Comparison of ENCODE assay signal across 11 mouse cellular contexts in the genomic region with DNA sequence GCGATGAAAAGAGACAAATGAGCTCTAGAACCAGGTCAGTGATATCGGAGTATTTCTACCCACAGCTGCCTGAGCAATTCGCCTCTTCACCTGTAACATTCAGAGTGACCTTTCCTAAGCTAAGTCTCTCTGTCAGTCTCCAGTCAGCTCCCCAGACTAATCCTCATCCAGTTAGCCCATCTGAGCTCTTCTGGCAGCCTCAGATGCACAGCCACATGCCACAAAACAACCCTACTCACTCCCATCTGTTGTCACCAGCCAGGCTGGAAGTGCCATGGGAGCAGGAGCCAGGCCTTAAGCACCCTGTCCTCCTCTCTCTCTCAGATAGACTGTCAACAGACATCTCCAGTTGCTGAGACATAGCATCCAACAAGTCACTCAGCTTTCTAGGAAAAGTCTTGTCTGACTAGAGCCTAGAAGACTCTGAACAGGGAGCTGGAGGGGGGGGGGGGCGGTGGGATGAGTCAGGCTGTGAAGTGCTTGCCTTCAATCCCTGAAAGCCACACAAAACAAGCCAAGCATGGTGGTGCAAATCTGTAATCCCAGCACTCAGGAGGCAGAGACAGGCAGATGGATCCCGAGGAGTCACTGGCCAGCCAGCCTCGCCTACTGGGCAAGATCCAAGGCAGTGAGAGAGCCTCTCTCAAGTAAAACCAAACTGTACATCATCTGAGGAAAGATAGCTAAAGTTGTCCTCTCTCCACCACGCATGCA.
DNase-seq lines count a peak whose midpoint lies in the region.
"Had no signal": no experiment of that assay in that cellular context is flagged by ENCODE, and none has a peak within 500 bp of the region (broad histone marks: within the 10 kb centered on the region; RNA-seq: fewer than 3 reads in every experiment).

No protein-coding gene starts in this region.

- DNase-seq in cerebellum, postnatal 25 days = peak; percentile 21 to 46
- no peak for DNase-seq in cerebellum, adult 9-10 months
- peak; percentile 43 to 46 for DNase-seq in right cerebral cortex, adult 2 months (ENCODE audit: low spot score in 2 of 2)
- DNase-seq in right cerebral cortex, postnatal 25 days = no peak
- DNase-seq in left cerebral cortex, postnatal 14 days (ENCODE audit: low spot score in 2 of 2) = peak; percentile 17 to 24
- no peak for DNase-seq in kidney, postnatal 25 days
- no peak for DNase-seq in adipocyte (ENCODE audit: low spot score)
- DNase-seq in heart, adult 11 months = no peak
- DNase-seq: gastrocnemius, postnatal 36 days; heart, postnatal 10 days; lung, embryonic 14.5 days had no signal

- intact Hi-C loops in left cerebral cortex, postnatal 14 days (cut with DNase I) = loop anchor here (10.0 kb wide), 1 partner anchor 291 kb away; no protein-coding TSS in a partner anchor

Comparison
In these comparisons a context has a peak if more than half of its experiments do, and no peak if none do; other contexts are left out.
1. DNase-seq: peak in cerebellum, postnatal 25 days (2 of 2), right cerebral cortex, adult 2 months (2 of 2) and left cerebral cortex, postnatal 14 days (2 of 2); none in cerebellum, adult 9-10 months (single experiment), right cerebral cortex, postnatal 25 days (single experiment), kidney, postnatal 25 days (0 of 2), adipocyte (single experiment) and heart, adult 11 months (single experiment).